Mouse (Mus musculus) neural tube, embryonic 10.5 days (tissue): ENCODE data around the gene Dscaml1.

ENCODE experiments used
- DNase-seq: peaks from one replicate; pipeline ENCODE4 v3.0.0-alpha.2; 2017; ENCODE audit warnings: low spot score; ENCODE audit errors: extremely low spot score

The Dscaml1 gene

GRCm38 (mm10) chr9:45454889-45455610, 28.6 kb downstream of the Dscaml1 start:
- no peak for DNase-seq

- no peak for DNase-seq
Measured at GRCm38 (mm10) chr9:45457200-45457599, 30.8 kb downstream of the Dscaml1 start.

- DNase-seq: no peak
Measured at GRCm38 (mm10) chr9:45458363-45458762, 31.9 kb downstream of the Dscaml1 start.

- DNase-seq: no peak
Measured at GRCm38 (mm10) chr9:45465396-45466019, 39.1 kb downstream of the Dscaml1 start.

GRCm38 (mm10) chr9:45468235-45468634, 41.8 kb downstream of the Dscaml1 start:
- no peak for DNase-seq

- DNase-seq: no peak
Measured at GRCm38 (mm10) chr9:45470746-45471471, 44.5 kb downstream of the Dscaml1 start.

GRCm38 (mm10) chr9:45471691-45472090, 45.3 kb downstream of the Dscaml1 start:
- no peak for DNase-seq

GRCm38 (mm10) chr9:45474874-45475273, 48.4 kb downstream of the Dscaml1 start:
- no peak for DNase-seq

GRCm38 (mm10) chr9:45480936-45481335, 54.5 kb downstream of the Dscaml1 start:
- DNase-seq: no peak

GRCm38 (mm10) chr9:45486665-45487074, 60.2 kb downstream of the Dscaml1 start:
- no peak for DNase-seq

GRCm38 (mm10) chr9:45487179-45487801, 60.9 kb downstream of the Dscaml1 start:
- DNase-seq: no peak

GRCm38 (mm10) chr9:45490899-45491298, 64.5 kb downstream of the Dscaml1 start:
- no peak for DNase-seq

GRCm38 (mm10) chr9:45494889-45495288, 68.5 kb downstream of the Dscaml1 start:
- no peak for DNase-seq

GRCm38 (mm10) chr9:45496340-45496739, 69.9 kb downstream of the Dscaml1 start:
- DNase-seq: no peak

- DNase-seq: no peak
Measured at GRCm38 (mm10) chr9:45496944-45497343, 70.5 kb downstream of the Dscaml1 start.

GRCm38 (mm10) chr9:45499267-45499666, 72.8 kb downstream of the Dscaml1 start:
- no peak for DNase-seq

GRCm38 (mm10) chr9:45500071-45500595, 73.7 kb downstream of the Dscaml1 start:
- no peak for DNase-seq

GRCm38 (mm10) chr9:45501295-45501927, 75.0 kb downstream of the Dscaml1 start:
- no peak for DNase-seq

GRCm38 (mm10) chr9:45501963-45502641, 75.7 kb downstream of the Dscaml1 start:
- no peak for DNase-seq

GRCm38 (mm10) chr9:45504977-45505376, 78.5 kb downstream of the Dscaml1 start:
- DNase-seq: no peak
